Mouse (Mus musculus): Measurements from ENCODE around the gene Ppfia4.
"Not testable (repeated sequence)": the region's sequence is repeated elsewhere in the genome, so short reads cannot be mapped to it uniquely, and the experiment has no call there.

Ppfia4 gene

DNA sequence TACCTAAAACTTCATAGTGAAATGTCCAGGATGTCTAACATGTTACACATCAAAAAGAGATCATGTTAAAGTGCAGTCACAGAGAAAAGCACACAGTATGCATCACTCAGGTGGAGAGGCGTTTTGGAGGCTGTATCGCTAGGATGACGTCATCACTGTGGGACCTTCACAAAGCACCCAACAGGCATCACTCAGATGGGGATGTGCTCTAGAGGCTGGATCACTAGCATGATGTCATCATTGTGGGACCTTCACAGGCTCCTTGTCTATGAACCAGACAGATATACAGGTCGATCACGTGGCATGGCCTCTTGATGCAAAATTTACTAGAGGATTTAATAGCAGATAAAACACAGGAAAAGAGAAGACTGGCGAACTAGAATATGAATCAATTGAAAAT, 68.4 kb downstream of the Ppfia4 start:
- no peak for DNase-seq

- DNase-seq = not testable (repeated sequence)
Measured at GRCm38 (mm10) chr1:134249681-134250080, 83.0 kb downstream of the Ppfia4 start.
